Mouse (Mus musculus): Measurements from ENCODE around the gene Unc13d. TPM values are rescaled to one million over a fixed set of nuclear protein-coding genes. Genes with fewer than 3 reads are reported as not detected.
"Not testable (repeated sequence)": the region's sequence is repeated elsewhere in the genome, so short reads cannot be mapped to it uniquely, and the experiment has no call there.

The Unc13d gene
- polyA plus RNA-seq, 1 experiment from 2014 or later: 2.9 TPM

DNA sequence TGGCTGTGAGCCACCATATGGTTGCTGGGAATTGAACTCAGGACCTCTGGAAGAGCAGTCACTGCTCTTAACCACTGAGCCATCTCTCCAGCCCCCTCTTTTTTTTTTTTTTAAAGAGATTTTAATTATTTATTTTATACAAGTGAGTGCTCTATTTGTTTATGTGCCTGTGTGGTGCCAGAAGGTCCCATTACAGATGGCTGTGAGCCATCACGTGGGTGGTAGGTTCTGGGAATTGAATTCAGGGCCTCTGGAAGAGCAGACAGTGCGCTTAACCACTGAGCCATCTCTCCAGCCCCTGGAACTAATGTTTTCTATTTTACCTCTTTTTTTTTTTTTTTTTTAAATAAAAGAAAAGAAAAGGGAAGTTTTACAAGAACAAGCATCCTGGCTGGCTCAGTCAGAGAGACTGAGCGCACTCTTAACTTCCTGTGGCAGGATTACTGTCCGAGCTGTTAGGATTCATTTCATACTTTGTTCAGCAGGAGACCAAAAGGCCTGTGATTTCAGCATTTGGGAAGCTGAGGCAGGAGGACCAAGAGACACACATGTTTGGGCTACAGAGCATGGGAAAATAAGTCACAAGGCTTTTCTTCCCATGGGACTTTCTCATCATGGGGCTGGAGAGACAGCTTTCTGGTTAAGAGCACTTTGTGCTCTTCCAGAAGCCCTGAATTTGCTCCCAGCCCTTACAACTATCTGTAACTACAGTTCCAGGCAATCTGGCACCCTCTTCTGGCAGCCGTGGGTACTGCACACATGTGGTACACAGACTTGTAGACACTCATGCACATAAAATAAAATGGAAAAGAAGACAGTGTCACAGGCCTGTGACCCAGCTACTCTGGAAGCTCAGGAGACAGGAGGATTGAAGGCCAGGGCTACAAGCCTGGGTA is 18.7 kb upstream of the Unc13d start:
- peak; percentile 46 for DNase-seq (ENCODE audit: low spot score)
- 88% methylated on average over 5 of the region's 5 CpGs for WGBS
- no peaks in the 10 kb centered on the region for H3K36me3 ChIP-seq (replicated peaks)
- no peak overlapping the region for H3K4me3 ChIP-seq
- peaks cover 4% of the 10 kb centered on the region; the same call in 1 of the 2 replicates for H3K9me3 ChIP-seq
- H3K27me3 ChIP-seq (replicated peaks; ENCODE audit: low read depth, poor library complexity, severe bottlenecking): no peaks in the 10 kb centered on the region
- H3K27ac ChIP-seq (replicated peaks): no peak overlapping the region
- H3K4me1 ChIP-seq: peaks cover 23% of the 10 kb centered on the region

DNA sequence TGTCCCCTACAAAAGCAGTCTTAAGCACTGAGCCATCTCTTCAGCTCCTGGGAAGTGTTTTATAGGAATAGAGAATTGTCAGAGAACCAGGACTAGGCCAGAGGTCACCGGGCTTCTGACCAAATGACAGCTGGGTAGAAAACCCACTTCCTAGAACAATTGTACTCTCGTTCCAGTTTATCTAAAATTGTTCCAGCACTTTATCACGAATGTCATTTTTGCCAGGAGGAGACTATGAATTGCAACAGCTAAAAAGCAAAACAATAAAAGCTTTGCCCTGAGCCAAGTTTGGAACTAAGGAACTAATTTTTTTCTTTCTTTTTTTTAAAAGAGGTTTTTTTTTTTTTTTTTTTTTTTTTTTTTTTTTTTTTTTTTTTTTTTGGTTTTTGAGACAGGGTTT is 17.8 kb upstream of the Unc13d start:
- WGBS: 73% methylated on average over 3 of the region's 3 CpGs
- Histone ChIP-seq H3K36me3 (replicated peaks) (no peaks in the 10 kb centered on the region), H3K9me3 (peaks cover 4% of the 10 kb centered on the region; the same call in 1 of the 2 replicates), H3K27ac (replicated peaks) (no peak overlapping the region), H3K4me1 (peaks cover 15% of the 10 kb centered on the region), H3K27me3 (replicated peaks; ENCODE audit: low read depth, poor library complexity, severe bottlenecking) (no peaks in the 10 kb centered on the region), H3K4me3 (no peak overlapping the region)
- DNase-seq (ENCODE audit: low spot score): no peak

DNA sequence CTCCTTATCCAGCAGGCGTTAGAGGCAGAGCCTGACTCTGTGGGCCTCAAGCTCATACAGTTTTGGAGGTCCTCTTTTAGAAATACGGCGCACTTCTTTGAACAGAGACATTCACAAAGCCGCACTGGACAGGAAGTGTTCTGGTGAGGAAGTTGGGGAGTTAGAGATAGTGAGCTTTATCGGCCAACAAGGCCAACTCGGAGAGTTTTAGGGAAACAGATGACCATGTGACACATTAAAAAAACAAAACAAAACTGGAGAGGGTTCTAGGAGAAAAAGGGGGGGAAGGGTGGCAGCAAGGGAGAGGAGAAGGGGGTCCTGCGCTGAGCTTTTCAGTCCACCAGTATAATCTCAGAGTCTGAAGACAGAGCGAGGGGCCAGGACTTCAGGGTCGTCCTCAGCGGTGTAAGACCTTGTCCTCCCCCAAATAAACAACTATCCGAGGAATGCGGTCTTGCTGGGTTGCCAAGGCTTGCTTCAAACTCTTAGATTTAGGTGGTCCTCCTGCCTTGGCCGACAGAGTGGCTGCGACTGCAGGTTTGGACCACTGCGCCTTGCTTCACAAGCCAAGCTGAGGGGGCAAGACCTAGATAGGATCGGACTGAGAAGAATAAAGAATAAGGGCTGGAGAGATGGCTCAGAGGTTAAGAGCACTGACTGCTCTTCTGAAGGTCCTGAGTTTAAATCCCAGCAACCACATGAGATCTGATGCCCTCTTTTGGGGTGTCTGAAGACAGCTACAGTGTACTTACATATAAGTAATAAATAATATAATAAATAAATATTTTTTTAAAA is 16.2 kb upstream of the Unc13d start:
- H3K27ac ChIP-seq (replicated peaks): no peak overlapping the region; the same call in 1 of the 2 replicates
- H3K4me1 ChIP-seq: peaks cover 6% of the 10 kb centered on the region
- WGBS: 60% methylated on average over 16 of the region's 16 CpGs
- no peak overlapping the region for H3K4me3 ChIP-seq
- H3K9me3 ChIP-seq: peaks cover 4% of the 10 kb centered on the region; the same call in 1 of the 2 replicates
- no peaks in the 10 kb centered on the region for H3K36me3 ChIP-seq (replicated peaks)
- no peaks in the 10 kb centered on the region for H3K27me3 ChIP-seq (replicated peaks; ENCODE audit: low read depth, poor library complexity, severe bottlenecking)
- DNase-seq (ENCODE audit: low spot score): no peak

DNA sequence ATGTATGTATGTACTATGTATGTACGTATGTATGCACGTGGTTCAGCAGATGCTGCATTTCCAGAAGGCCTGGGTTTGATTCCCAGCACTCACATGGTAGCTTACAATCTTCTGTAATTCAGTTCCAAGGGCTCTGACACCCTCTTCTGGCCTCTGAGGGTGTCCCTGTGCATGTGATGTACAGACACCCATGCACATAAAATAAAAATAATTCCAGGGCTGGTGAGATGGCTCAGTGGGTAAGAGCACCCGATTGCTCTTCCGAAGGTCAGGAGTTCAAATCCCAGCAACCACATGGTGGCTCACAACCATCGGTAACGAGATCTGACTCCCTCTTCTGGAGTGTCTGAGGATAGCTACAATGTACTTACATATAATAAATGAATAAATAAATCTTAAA is 15.2 kb upstream of the Unc13d start:
- not testable (repeated sequence) for H3K4me1 ChIP-seq; H3K36me3 ChIP-seq (replicated peaks); H3K9me3 ChIP-seq; H3K27me3 ChIP-seq (replicated peaks; ENCODE audit: low read depth, poor library complexity, severe bottlenecking); H3K4me3 ChIP-seq; DNase-seq (ENCODE audit: low spot score); H3K27ac ChIP-seq (replicated peaks)
- 91% methylated on average over 6 of the region's 6 CpGs for WGBS

DNA sequence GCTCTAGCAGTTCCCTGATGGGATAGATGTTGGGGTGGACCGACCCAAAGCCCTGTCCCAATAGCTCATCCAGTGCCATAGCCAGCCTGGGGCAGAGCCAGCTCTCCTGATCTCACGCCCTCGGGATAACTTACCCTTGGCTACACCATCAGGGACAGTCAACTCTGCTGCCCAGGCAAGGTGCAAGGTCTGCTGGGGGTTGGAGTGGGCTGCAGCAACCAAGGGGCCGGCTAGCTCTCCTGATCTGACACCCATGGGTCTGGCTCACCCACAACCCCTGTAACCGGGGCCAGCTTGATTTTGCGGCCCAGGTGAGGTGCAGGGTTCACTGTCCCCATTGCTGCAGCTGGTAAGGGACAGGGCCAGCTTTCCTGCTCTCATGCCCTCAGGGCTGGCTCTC is 13.8 kb upstream of the Unc13d start:
- no peak overlapping the region for H3K27ac ChIP-seq (replicated peaks)
- 0 out of 2 replicates have a peak overlapping the region, but pooled peaks have one; percentile 17 for H3K4me3 ChIP-seq
- no peaks in the 10 kb centered on the region for H3K36me3 ChIP-seq (replicated peaks)
- peaks cover 16% of the 10 kb centered on the region for H3K4me1 ChIP-seq
- no peak for DNase-seq (ENCODE audit: low spot score)
- H3K9me3 ChIP-seq: peaks cover under 1% of the 10 kb centered on the region; the same call in 1 of the 2 replicates
- H3K27me3 ChIP-seq (replicated peaks; ENCODE audit: low read depth, poor library complexity, severe bottlenecking): no peaks in the 10 kb centered on the region
- 88% methylated on average over 6 of the region's 6 CpGs for WGBS

DNA sequence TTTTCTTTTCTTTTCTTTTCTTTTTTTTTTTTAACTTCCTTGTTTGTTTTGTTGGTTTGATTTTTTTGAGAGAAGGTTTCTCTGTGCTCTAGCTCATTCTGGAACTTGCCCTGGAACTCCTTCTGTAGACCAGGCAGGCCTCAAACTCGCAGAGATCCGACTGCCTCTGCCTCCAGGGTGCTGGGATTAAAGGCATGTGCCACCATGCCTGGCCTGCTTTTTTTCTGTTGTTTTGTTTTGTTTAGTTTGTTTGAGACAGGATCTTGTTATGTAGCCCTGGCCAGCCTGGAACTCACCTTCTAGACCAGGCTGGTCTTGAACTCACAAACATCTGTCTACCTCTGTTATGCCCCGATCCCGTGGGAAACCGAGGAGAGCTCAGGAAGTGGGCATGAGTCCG is 11.8 kb upstream of the Unc13d start:
- no peak for DNase-seq (ENCODE audit: low spot score)
- peaks cover 31% of the 10 kb centered on the region for H3K4me1 ChIP-seq
- H3K4me3 ChIP-seq: no peak overlapping the region
- WGBS: 91% methylated on average over 6 of the region's 6 CpGs
- peaks cover 7% of the 10 kb centered on the region; the same call in 1 of the 2 replicates for H3K36me3 ChIP-seq (replicated peaks)
- H3K27me3 ChIP-seq (replicated peaks; ENCODE audit: low read depth, poor library complexity, severe bottlenecking): no peaks in the 10 kb centered on the region
- H3K9me3 ChIP-seq: no peaks in the 10 kb centered on the region
- no peak overlapping the region for H3K27ac ChIP-seq (replicated peaks)

DNA sequence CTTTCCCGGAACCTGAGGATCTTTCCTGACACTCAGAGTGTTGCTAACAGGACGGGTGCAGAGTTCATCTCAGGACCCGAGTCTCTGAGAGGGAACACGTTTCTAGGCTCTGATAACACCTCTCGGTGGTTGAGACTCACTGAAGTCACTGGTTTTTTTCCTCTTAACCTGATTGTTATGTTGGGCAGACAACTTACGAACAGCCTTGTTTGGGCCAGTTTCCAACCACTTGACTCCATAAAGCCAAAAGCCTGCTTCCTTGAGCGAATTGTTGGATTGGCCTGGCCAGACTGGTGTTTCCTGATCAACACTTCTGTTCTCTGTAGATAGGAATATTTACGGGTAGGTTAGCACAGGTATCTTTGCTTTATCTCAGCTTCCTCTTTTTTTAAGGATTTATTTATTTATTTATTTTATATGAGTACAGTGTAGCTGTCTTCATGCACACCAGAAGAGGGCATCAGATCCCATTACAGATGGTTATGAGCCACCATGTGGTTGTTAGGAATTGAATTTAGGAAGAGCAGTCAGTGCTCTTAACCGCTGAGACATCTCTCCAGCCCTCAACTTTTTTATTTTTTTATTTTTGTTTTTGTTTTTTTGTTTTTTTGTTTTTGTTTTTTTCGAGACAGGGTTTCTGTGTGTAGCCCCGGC is 11.1 kb upstream of the Unc13d start:
- Histone ChIP-seq H3K27ac (replicated peaks) (no peak overlapping the region), H3K27me3 (replicated peaks; ENCODE audit: low read depth, poor library complexity, severe bottlenecking) (no peaks in the 10 kb centered on the region), H3K9me3 (no peaks in the 10 kb centered on the region), H3K36me3 (replicated peaks) (peaks cover 14% of the 10 kb centered on the region), H3K4me3 (no peak overlapping the region), H3K4me1 (peaks cover 28% of the 10 kb centered on the region)
- DNase-seq (ENCODE audit: low spot score): no peak
- WGBS: 88% methylated on average over 11 of the region's 11 CpGs

DNA sequence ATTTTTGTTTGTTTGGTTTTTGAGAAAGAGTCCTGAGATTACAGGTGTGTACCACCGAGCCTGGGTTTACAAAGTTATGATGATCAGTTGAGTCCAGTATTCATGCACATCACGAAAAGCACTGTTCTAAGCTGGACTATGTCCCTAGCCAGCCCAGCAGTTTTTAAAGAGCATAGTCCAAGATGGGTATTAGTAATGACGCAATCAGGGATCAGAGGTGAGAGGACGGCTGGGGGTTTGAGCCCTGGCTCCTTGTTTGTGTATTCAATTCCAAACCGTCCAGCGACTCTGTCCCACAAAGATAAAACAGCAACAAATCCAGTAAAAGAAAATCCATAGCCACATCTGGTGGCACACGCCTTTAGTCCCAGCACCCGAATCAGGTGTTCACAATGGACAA is 10.4 kb upstream of the Unc13d start:
- Histone ChIP-seq H3K36me3 (replicated peaks) (peaks cover 20% of the 10 kb centered on the region), H3K9me3 (no peaks in the 10 kb centered on the region), H3K27me3 (replicated peaks; ENCODE audit: low read depth, poor library complexity, severe bottlenecking) (no peaks in the 10 kb centered on the region), H3K4me3 (peak overlapping the region; percentile 68; the same call in 1 of the 2 replicates), H3K4me1 (peaks cover 27% of the 10 kb centered on the region), H3K27ac (replicated peaks) (no peak overlapping the region)
- DNase-seq (ENCODE audit: low spot score): no peak
- WGBS: 89% methylated on average over 8 of the region's 8 CpGs

DNA sequence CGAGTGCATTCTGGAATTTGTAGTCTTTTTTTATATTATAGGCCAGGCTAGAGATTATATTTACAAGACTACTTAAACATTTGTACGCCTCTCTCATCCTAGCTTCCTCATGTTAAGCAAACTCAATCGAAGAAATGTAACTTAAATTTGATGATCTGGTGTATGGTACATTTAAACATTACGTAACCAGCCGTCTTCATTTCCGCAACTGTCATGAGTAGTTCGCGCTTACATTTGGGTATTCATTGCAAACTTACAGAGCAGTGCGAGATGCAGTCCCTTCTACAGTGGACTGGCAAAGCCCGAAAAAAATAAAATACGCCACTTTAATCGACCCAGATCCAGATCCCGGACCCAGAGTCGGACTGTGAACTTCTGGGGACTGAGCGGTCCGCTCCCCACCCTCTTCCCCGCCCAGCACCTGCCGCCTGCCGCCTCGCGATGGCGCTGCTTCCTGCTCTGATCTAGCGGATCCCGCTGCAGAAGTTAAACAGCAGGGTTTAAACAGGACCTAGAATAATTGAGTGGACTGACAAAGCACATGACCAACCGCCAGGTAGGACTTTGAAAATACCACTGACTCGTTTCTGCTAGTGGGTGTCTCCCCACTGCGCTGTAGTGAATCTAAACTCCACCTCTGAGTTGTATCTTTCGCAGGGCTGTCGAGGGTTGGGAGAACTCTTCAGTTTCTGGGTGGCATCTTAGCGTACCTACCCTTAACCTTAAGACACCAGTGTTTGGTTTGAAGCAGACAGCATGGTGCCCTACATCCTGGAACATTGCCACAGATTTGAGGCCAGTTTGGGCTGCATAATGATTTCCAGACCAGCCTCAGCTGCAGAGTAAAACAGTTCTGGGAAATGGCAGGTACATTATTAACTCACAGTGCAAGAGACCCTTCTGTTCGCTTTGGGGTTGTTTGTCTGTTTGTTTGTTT is 9.7 kb upstream of the Unc13d start:
- WGBS: 3% methylated on average over 31 of the region's 31 CpGs
- peaks cover 27% of the 10 kb centered on the region for H3K36me3 ChIP-seq (replicated peaks)
- peak overlapping the region; percentile 88 for H3K27ac ChIP-seq (replicated peaks)
- H3K4me1 ChIP-seq: peaks cover 27% of the 10 kb centered on the region
- DNase-seq (ENCODE audit: low spot score): peak; percentile 90
- H3K9me3 ChIP-seq: no peaks in the 10 kb centered on the region
- peak overlapping the region; percentile 68 for H3K4me3 ChIP-seq
- H3K27me3 ChIP-seq (replicated peaks; ENCODE audit: low read depth, poor library complexity, severe bottlenecking): no peaks in the 10 kb centered on the region

DNA sequence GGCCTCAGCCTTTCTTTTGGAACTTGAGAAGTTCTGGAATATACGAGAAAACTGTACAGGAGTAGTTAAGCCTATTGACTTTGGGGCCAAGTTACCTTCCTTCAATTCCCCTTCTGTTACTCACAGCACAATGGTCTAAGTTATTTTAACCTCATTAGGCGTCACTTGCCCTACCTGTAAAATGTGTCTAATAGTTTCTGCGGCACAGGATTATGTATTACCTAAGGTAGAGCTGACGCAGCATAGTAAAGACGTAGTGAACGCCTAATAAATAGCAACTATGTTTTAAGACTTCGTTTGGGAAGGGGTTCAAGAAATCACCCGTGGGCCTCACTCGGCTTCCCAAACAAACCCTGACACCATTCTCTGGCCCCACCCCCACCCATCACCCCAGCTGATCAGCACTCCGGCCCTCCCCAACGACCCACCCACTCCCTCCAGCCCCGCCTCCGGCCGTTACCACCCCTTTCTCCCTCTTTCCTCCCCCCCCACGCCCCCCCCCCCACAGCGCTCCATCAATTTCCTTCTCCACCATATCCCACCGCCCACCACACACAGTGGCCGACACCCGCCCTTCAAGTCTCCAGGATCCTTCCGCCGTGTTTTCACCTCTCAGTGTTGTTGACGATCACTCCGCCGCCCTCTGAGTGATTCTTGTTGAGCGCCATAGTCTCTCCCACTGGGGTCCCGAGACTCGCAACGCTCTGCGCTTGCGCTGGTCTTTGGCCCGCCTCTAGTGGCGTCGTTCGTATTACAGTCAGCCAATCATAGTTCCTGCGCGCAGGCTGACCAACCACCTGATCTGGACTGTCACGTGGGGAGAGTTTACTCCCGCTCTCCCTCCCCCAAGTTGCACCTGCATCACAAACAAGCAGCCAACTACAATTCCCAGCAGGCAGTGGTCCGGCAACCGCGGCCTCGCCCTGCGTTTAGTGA is 8.8 kb upstream of the Unc13d start, which contains the start of gene Wbp2:
TSS of gene Wbp2 (minus strand) at position 738 of the 936 bp plus-strand sequence.
- Histone ChIP-seq H3K27ac (replicated peaks) (peak within 1 kb of the TSS; percentile 88), H3K4me3 (peak within 1 kb of the TSS; percentile 68), H3K27me3 (replicated peaks; ENCODE audit: low read depth, poor library complexity, severe bottlenecking) (no peaks in the 10 kb centered on the region), H3K4me1 (peaks cover 28% of the 10 kb centered on the region), H3K36me3 (replicated peaks) (peaks cover 36% of the 10 kb centered on the region), H3K9me3 (no peaks in the 10 kb centered on the region)
- 7% methylated on average over 41 of the region's 43 CpGs for WGBS
- DNase-seq (ENCODE audit: low spot score): peak; percentile 98

DNA sequence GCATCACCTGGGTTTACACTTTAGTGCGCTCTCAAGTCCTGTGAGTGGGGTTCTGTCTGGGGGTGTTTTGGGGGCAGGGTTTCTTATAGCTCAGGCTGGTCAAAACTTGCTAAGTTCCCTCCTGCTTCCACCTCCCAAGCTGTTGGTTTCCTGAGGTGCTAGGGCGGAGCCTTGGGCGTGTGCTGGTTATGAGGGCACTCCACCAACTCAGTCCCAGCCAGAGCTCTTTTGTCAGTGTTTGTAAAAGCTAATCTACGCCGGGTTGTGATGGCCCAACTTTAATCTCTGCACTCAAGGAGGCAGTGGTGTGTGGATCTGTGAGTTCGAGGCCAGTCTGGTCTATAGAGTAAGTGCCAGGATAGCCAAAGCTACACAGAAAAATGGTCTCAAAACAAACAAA is 6.4 kb upstream of the Unc13d start:
- H3K27ac ChIP-seq (replicated peaks): no peak overlapping the region
- DNase-seq (ENCODE audit: low spot score): no peak
- no peaks in the 10 kb centered on the region for H3K27me3 ChIP-seq (replicated peaks; ENCODE audit: low read depth, poor library complexity, severe bottlenecking)
- no peaks in the 10 kb centered on the region for H3K9me3 ChIP-seq
- peaks cover 60% of the 10 kb centered on the region for H3K36me3 ChIP-seq (replicated peaks)
- peaks cover 48% of the 10 kb centered on the region for H3K4me1 ChIP-seq
- 95% methylated on average over 6 of the region's 6 CpGs for WGBS
- H3K4me3 ChIP-seq: no peak overlapping the region
